In the genomic region with DNA sequence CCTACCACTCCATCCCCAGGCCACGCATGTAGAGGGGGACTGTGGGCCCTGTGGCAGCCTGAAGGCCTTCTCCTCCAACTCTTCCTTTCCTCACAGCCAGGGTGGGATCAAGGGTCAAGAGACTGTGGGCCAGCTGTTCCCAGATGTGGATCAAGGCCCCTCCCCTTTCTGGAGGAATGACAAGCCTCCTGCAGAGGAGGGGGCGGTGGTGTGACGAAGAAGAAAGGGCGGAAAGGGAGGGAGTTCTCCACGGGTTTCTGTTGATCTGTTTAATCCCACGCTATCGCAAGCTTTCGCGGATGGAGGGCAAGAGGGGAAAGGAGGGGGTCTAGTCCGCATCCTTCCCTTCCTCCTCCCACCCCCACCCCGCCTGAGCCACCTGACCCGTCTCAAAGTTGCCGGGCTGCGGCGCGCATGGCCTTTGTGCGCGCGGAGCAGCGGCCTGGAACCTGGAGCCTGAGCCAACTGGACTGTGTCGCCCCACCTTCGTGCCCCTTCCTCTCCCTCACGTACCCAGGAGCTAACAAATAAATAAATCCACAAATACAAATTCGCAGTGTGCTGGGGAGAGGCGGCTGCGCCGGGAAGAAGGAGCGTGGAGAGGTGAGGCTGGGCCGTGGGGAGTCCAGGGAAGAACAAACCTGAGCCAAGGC, we compare ENCODE assay signal across 10 mouse cellular contexts. TPM values are rescaled to one million over a fixed set of nuclear protein-coding genes. Genes with fewer than 3 reads are reported as not detected.
A peak's percentile ranks its signal among the peaks of the same experiment; 100 is the strongest.
DNase-seq lines count a peak whose midpoint lies in the region; ATAC-seq lines count a peak whose summit lies in the region.
"Had no signal": no experiment of that assay in that cellular context is flagged by ENCODE, and none has a peak within 500 bp of the region (broad histone marks: within the 10 kb centered on the region; RNA-seq: fewer than 3 reads in every experiment).

No protein-coding gene starts in this region.

- 0 out of 2 replicates have a peak, but pooled peaks have one; percentile 11 for ATAC-seq in embryonic facial prominence, embryonic 11.5 days (replicated peaks; ENCODE audit: insufficient number of reproducible peaks, low FRiP score, low TSS enrichment, low read depth)

- peak overlapping the region; percentile 31 for H3K4me2 ChIP-seq in embryonic facial prominence, embryonic 11.5 days (ENCODE audit: low read depth, low read length)

- H3K27me3 ChIP-seq in embryonic facial prominence, embryonic 11.5 days (ENCODE audit: control insufficient read depth, insufficient read depth, low read length), result peaks cover 58% of the 10 kb centered on the region
- H3K27me3 ChIP-seq in limb, embryonic 10.5 days (ENCODE audit: low read depth, poor library complexity, severe bottlenecking), result peaks cover 100% of the 10 kb centered on the region

- peak overlapping the region; percentile 25 for H3K4me3 ChIP-seq in embryonic facial prominence, embryonic 11.5 days (ENCODE audit: low read depth, low read length)
- peak overlapping the region; percentile 35 for H3K4me3 ChIP-seq in limb, embryonic 10.5 days
- H3K4me3 ChIP-seq: gastrocnemius, adult 2 months; myocyte had no signal

- H3K9ac ChIP-seq in embryonic facial prominence, embryonic 11.5 days (replicated peaks; ENCODE audit: low read length), result peak overlapping the region; percentile 5

- DNase-seq in right cerebral cortex, postnatal 10 days (ENCODE audit: low spot score in 2 of 2), result peak; percentile 52 to 70
- DNase-seq in right cerebral cortex, postnatal 14 days, result no peak
- DNase-seq in embryonic facial prominence, embryonic 11.5 days (ENCODE audit: low spot score), result peak; percentile 43
- peak; percentile 49 for DNase-seq in limb, embryonic 10.5 days (ENCODE audit: low spot score)
- peak; percentile 28 for DNase-seq in telencephalon, adult 2 months (ENCODE audit: low read depth, low spot score)
- DNase-seq in lung, postnatal 25 days (ENCODE audit: low spot score), result no peak
- no peak for DNase-seq in thymus, adult 18-20 months
- DNase-seq: gastrocnemius, adult 2 months; thymus, postnatal 4 days had no signal

- H3K36me3 ChIP-seq in embryonic facial prominence, embryonic 11.5 days (replicated peaks; ENCODE audit: control insufficient read depth, insufficient read depth, low read depth, low read length), result no peaks in the 10 kb centered on the region
- no peaks in the 10 kb centered on the region for H3K36me3 ChIP-seq in limb, embryonic 10.5 days

- 2% methylated on average over 28 of the region's 29 CpGs for whole genome bisulfite sequencing in embryonic facial prominence, embryonic 11.5 days
- WGBS in limb, embryonic 10.5 days, result under 1% methylated on average over 29 of the region's 29 CpGs

- H3K9me3 ChIP-seq in embryonic facial prominence, embryonic 11.5 days (replicated peaks; ENCODE audit: control insufficient read depth, low read length), result no peaks in the 10 kb centered on the region
- no peaks in the 10 kb centered on the region for H3K9me3 ChIP-seq in limb, embryonic 10.5 days (replicated peaks)

- peaks cover 7% of the 10 kb centered on the region for H3K4me1 ChIP-seq in embryonic facial prominence, embryonic 11.5 days (ENCODE audit: control insufficient read depth, insufficient read depth, low read length)
- H3K4me1 ChIP-seq in limb, embryonic 10.5 days, result peaks cover 40% of the 10 kb centered on the region

- no peak overlapping the region; the same call in 1 of the 2 replicates for H3K27ac ChIP-seq in embryonic facial prominence, embryonic 11.5 days (replicated peaks; ENCODE audit: low read depth, low read length)
- H3K27ac ChIP-seq in limb, embryonic 10.5 days, result peak overlapping the region; percentile 5; the same call in 1 of the 2 replicates
- H3K27ac ChIP-seq: gastrocnemius, adult 2 months had no signal

RNA-seq across cellular contexts. Expression of a gene that starts 30.2 kb away (rescaled TPM):
- 70.4 and 84.6 TPM in 2 replicates for polyA plus RNA-seq in embryonic facial prominence, embryonic 11.5 days (2014; fragmentation: Nextera tagmentation; extraction: Ambion mirVana)
- polyA plus RNA-seq in limb, embryonic 10.5 days (2016; fragmentation: Nextera tagmentation; extraction: Ambion mirVana), result 76.4 and 77.8 TPM in 2 replicates

RNA-seq across cellular contexts. Expression of a gene that starts 38.3 kb away (rescaled TPM):
- polyA plus RNA-seq in embryonic facial prominence, embryonic 11.5 days (2014; fragmentation: Nextera tagmentation; extraction: Ambion mirVana), result 0.18 TPM in 2 replicates
- not detected in 2 replicates for polyA plus RNA-seq in limb, embryonic 10.5 days (2016; fragmentation: Nextera tagmentation; extraction: Ambion mirVana)
- polyA plus RNA-seq: myocyte had no signal

Comparison
In these comparisons a context has a peak if more than half of its experiments do, and no peak if none do; other contexts are left out.
1. DNase-seq: peak in right cerebral cortex, postnatal 10 days (2 of 2), embryonic facial prominence, embryonic 11.5 days (single experiment), limb, embryonic 10.5 days (single experiment) and telencephalon, adult 2 months (single experiment); none in right cerebral cortex, postnatal 14 days (single experiment), lung, postnatal 25 days (single experiment) and thymus, adult 18-20 months (0 of 2).